Mouse (Mus musculus): Measurements from ENCODE around the gene Nhlrc3. TPM values are rescaled to one million over a fixed set of nuclear protein-coding genes. Genes with fewer than 3 reads are reported as not detected.

Nhlrc3 gene
- polyA plus RNA-seq, 1 experiment: 9.9 TPM

DNA sequence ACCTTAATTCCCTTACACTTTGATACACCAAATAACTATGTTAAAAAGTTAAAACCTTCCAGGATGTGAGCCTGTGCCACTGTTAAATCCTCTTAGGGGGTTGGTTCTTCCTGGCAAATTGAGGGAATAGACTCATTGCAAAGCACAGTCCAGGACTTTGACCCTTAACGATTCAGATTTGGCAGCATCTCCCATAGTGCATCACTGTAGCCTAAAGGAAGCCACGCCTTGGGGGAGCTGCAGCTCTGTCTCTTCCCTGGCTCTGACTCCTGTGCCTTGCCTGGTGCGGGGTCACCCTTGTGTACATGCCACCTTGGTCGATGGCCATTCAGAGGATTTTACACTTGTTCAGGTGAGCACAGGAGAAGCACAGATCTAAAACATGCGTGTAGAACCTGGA is 6.5 kb upstream of the Nhlrc3 start:
- Histone ChIP-seq H3K27ac (ENCODE audit: control insufficient read depth, insufficient read depth, low read length) (no peak overlapping the region), H3K4me1 (replicated peaks; ENCODE audit: control insufficient read depth, insufficient read depth, low read length) (peaks cover 12% of the 10 kb centered on the region), H3K27me3 (ENCODE audit: control insufficient read depth, insufficient read depth, low read length) (no peaks in the 10 kb centered on the region), H3K36me3 (ENCODE audit: control insufficient read depth, insufficient read depth, low read length) (peaks cover 40% of the 10 kb centered on the region), H3K4me3 (ENCODE audit: control insufficient read depth, insufficient read depth, low read length) (no peak overlapping the region)
- TF ChIP-seq CTCF (IDR thresholded peaks at IDR 0.05; ENCODE audit: borderline replicate concordance, control insufficient read depth, extremely low read depth, insufficient read depth, low read length, poor library complexity): no peak
- TF ChIP-seq POLR2A (IDR thresholded peaks at IDR 0.05; ENCODE audit: control insufficient read depth, extremely low read depth, insufficient read depth, low read length, poor library complexity): no peak
- DNase-seq: no peak
- WGBS: 96% methylated on average over 5 of the region's 5 CpGs

GRCm38 (mm10) chr3:53467356-53467755 is 4.2 kb upstream of the Nhlrc3 start:
- Histone ChIP-seq H3K4me3 (ENCODE audit: control insufficient read depth, insufficient read depth, low read length) (no peak overlapping the region), H3K27me3 (ENCODE audit: control insufficient read depth, insufficient read depth, low read length) (no peaks in the 10 kb centered on the region), H3K36me3 (ENCODE audit: control insufficient read depth, insufficient read depth, low read length) (peaks cover 19% of the 10 kb centered on the region), H3K27ac (ENCODE audit: control insufficient read depth, insufficient read depth, low read length) (no peak overlapping the region), H3K4me1 (replicated peaks; ENCODE audit: control insufficient read depth, insufficient read depth, low read length) (peaks cover 15% of the 10 kb centered on the region)
- WGBS: 91% methylated on average over 5 of the region's 5 CpGs
- no peak for DNase-seq
- TF ChIP-seq CTCF (IDR thresholded peaks at IDR 0.05; ENCODE audit: borderline replicate concordance, control insufficient read depth, extremely low read depth, insufficient read depth, low read length, poor library complexity) (no peak), POLR2A (IDR thresholded peaks at IDR 0.05; ENCODE audit: control insufficient read depth, extremely low read depth, insufficient read depth, low read length, poor library complexity) (no peak)

DNA sequence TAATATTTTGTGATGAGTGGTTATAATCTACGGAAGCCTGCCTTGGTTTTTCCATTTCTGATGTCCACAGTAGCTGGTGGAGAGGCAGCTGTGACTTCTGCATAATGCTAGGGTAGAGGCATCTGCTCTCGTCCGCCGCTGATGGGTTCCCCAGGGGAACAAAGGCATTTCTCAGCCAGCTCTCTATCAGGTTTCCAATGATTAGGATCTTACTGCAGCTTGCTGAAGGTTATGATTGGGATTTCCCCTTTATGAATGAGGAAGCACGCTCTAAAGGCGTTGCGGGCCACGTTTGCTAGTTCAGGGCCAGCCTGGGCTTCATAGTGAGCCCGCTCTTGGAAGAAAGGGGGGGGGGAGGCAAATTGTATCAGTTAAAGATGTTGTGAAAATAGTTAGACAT is 3.3 kb upstream of the Nhlrc3 start:
- Histone ChIP-seq H3K27ac (ENCODE audit: control insufficient read depth, insufficient read depth, low read length) (no peak overlapping the region), H3K36me3 (ENCODE audit: control insufficient read depth, insufficient read depth, low read length) (peaks cover 10% of the 10 kb centered on the region; the same call in 1 of the 2 replicates)
- WGBS: 77% methylated on average over 9 of the region's 9 CpGs

DNA sequence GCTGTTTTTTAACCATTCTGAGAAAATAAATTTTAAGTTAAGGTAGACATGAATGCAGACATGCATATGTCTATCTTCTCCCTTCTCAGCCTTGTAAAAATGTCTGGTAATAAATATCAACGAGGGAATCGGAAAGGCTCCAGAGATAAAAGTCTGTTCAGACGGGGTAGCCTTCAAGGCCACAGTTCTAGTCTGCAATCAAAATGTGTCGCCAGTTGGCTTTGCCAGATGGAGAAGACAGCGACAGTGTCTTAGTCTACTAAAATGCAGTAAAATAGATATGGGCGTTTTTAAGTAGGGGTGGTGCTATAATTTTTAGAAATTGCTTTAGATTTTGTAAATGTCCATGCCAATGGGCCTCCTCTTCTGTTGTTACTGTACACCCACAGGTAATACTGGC is 2.2 kb upstream of the Nhlrc3 start:
- Histone ChIP-seq H3K27me3 (ENCODE audit: control insufficient read depth, insufficient read depth, low read length) (no peaks in the 10 kb centered on the region), H3K36me3 (ENCODE audit: control insufficient read depth, insufficient read depth, low read length) (0 out of 2 replicates have a peak, but pooled peaks cover 4% of the 10 kb centered on the region), H3K4me1 (replicated peaks; ENCODE audit: control insufficient read depth, insufficient read depth, low read length) (peaks cover 15% of the 10 kb centered on the region), H3K4me3 (ENCODE audit: control insufficient read depth, insufficient read depth, low read length) (no peak overlapping the region), H3K27ac (ENCODE audit: control insufficient read depth, insufficient read depth, low read length) (no peak overlapping the region)
- no peak for DNase-seq
- TF ChIP-seq CTCF (IDR thresholded peaks at IDR 0.05; ENCODE audit: borderline replicate concordance, control insufficient read depth, extremely low read depth, insufficient read depth, low read length, poor library complexity): no peak
- no peak for TF ChIP-seq POLR2A (IDR thresholded peaks at IDR 0.05; ENCODE audit: control insufficient read depth, extremely low read depth, insufficient read depth, low read length, poor library complexity)
- WGBS: 60% methylated on average over 6 of the region's 6 CpGs

More for the DNA sequence above, 3.3 kb upstream of the Nhlrc3 start:
- no peaks in the 10 kb centered on the region for H3K27me3 ChIP-seq (ENCODE audit: control insufficient read depth, insufficient read depth, low read length)
- DNase-seq: no peak
- peaks cover 15% of the 10 kb centered on the region for H3K4me1 ChIP-seq (replicated peaks; ENCODE audit: control insufficient read depth, insufficient read depth, low read length)
- H3K4me3 ChIP-seq (ENCODE audit: control insufficient read depth, insufficient read depth, low read length): no peak overlapping the region
- TF ChIP-seq POLR2A (IDR thresholded peaks at IDR 0.05; ENCODE audit: control insufficient read depth, extremely low read depth, insufficient read depth, low read length, poor library complexity): no peak
- no peak for TF ChIP-seq CTCF (IDR thresholded peaks at IDR 0.05; ENCODE audit: borderline replicate concordance, control insufficient read depth, extremely low read depth, insufficient read depth, low read length, poor library complexity)

GRCm38 (mm10) chr3:53464146-53464698 is 1.1 kb upstream of the Nhlrc3 start:
- Histone ChIP-seq H3K4me1 (replicated peaks; ENCODE audit: control insufficient read depth, insufficient read depth, low read length) (peaks cover 15% of the 10 kb centered on the region), H3K27me3 (ENCODE audit: control insufficient read depth, insufficient read depth, low read length) (no peaks in the 10 kb centered on the region), H3K4me3 (ENCODE audit: control insufficient read depth, insufficient read depth, low read length) (peak overlapping the region; percentile 66), H3K27ac (ENCODE audit: control insufficient read depth, insufficient read depth, low read length) (no peak overlapping the region), H3K36me3 (ENCODE audit: control insufficient read depth, insufficient read depth, low read length) (no peaks in the 10 kb centered on the region)
- under 1% methylated on average over 20 of the region's 20 CpGs for WGBS
- no peak for DNase-seq
- no peak for TF ChIP-seq CTCF (IDR thresholded peaks at IDR 0.05; ENCODE audit: borderline replicate concordance, control insufficient read depth, extremely low read depth, insufficient read depth, low read length, poor library complexity)
- no peak for TF ChIP-seq POLR2A (IDR thresholded peaks at IDR 0.05; ENCODE audit: control insufficient read depth, extremely low read depth, insufficient read depth, low read length, poor library complexity)

- Histone ChIP-seq H3K27ac (ENCODE audit: control insufficient read depth, insufficient read depth, low read length) (no peak overlapping the region), H3K36me3 (ENCODE audit: control insufficient read depth, insufficient read depth, low read length) (no peaks in the 10 kb centered on the region), H3K4me3 (ENCODE audit: control insufficient read depth, insufficient read depth, low read length) (peak overlapping the region; percentile 66), H3K4me1 (replicated peaks; ENCODE audit: control insufficient read depth, insufficient read depth, low read length) (peaks cover 15% of the 10 kb centered on the region), H3K27me3 (ENCODE audit: control insufficient read depth, insufficient read depth, low read length) (no peaks in the 10 kb centered on the region)
- under 1% methylated on average over 35 of the region's 35 CpGs for WGBS
- TF ChIP-seq CTCF (IDR thresholded peaks at IDR 0.05; ENCODE audit: borderline replicate concordance, control insufficient read depth, extremely low read depth, insufficient read depth, low read length, poor library complexity) (no peak), POLR2A (IDR thresholded peaks at IDR 0.05; ENCODE audit: control insufficient read depth, extremely low read depth, insufficient read depth, low read length, poor library complexity) (peak; percentile 43; the same call in 1 of the 2 replicates)
- DNase-seq: no peak
Observed at GRCm38 (mm10) chr3:53463765-53464114, 608 bp upstream of the Nhlrc3 start.

GRCm38 (mm10) chr3:53462701-53463045 is 459 bp downstream of the Nhlrc3 start:
- no peak for DNase-seq
- 2% methylated on average over 9 of the region's 9 CpGs for WGBS
- H3K27ac ChIP-seq (ENCODE audit: control insufficient read depth, insufficient read depth, low read length): peak overlapping the region; percentile 65; the same call in 1 of the 2 replicates
- no peaks in the 10 kb centered on the region for H3K27me3 ChIP-seq (ENCODE audit: control insufficient read depth, insufficient read depth, low read length)
- no peak for TF ChIP-seq POLR2A (IDR thresholded peaks at IDR 0.05; ENCODE audit: control insufficient read depth, extremely low read depth, insufficient read depth, low read length, poor library complexity)
- no peak for TF ChIP-seq CTCF (IDR thresholded peaks at IDR 0.05; ENCODE audit: borderline replicate concordance, control insufficient read depth, extremely low read depth, insufficient read depth, low read length, poor library complexity)
- H3K36me3 ChIP-seq (ENCODE audit: control insufficient read depth, insufficient read depth, low read length): peaks cover 3% of the 10 kb centered on the region
- peaks cover 15% of the 10 kb centered on the region for H3K4me1 ChIP-seq (replicated peaks; ENCODE audit: control insufficient read depth, insufficient read depth, low read length)
- peak overlapping the region; percentile 66 for H3K4me3 ChIP-seq (ENCODE audit: control insufficient read depth, insufficient read depth, low read length)

Data from thymus, adult 2 months (tissue).